Mouse (Mus musculus) liver, embryonic 16.5 days (tissue): ENCODE results near the gene Kmt2e. TPM values are rescaled to one million over a fixed set of nuclear protein-coding genes. Genes with fewer than 3 reads are reported as not detected.
A peak's percentile ranks its signal among the peaks of the same experiment; 100 is the strongest.

ENCODE experiments used
- ATAC-seq: fragments of 200-750 bp; cut with Nextera tagmentation; 2 replicates; pipeline ENCODE4 v1.8.0; 2017; ENCODE audit warnings: low read depth, mild to moderate bottlenecking, moderate number of reproducible peaks, moderate library complexity
- H3K27ac ChIP-seq: fragments of 300-500 bp; sonication (generic); 2 replicates; pipeline ENCODE4 v1.5.1; 2014; ENCODE audit warnings: mild to moderate bottlenecking, low read length
- H3K27me3 ChIP-seq: fragments of 300-500 bp; sonication (generic); 2 replicates; pipeline ENCODE4 v1.6.1; 2014; ENCODE audit warnings: low read depth, low read length, mixed read lengths; ENCODE audit not compliant: control insufficient read depth, insufficient read depth
- H3K36me3 ChIP-seq: fragments of 300-500 bp; sonication (generic); 2 replicates; pipeline ENCODE4 v1.6.1; 2014; ENCODE audit warnings: mild to moderate bottlenecking; ENCODE audit not compliant: control insufficient read depth, insufficient read depth
- H3K4me1 ChIP-seq: fragments of 300-500 bp; sonication (generic); 2 replicates; pipeline ENCODE4 v1.6.1; 2014; ENCODE audit warnings: low read depth, low read length, mixed read lengths; ENCODE audit not compliant: control insufficient read depth
- H3K4me2 ChIP-seq: fragments of 300-500 bp; sonication (generic); 2 replicates; pipeline ENCODE4 v1.6.1; 2014; ENCODE audit warnings: low read depth, low read length, mixed read lengths
- H3K4me3 ChIP-seq: fragments of 300-500 bp; sonication (generic); 2 replicates; pipeline ENCODE4 v1.5.1; 2014; ENCODE audit warnings: low read depth, mild to moderate bottlenecking, low read length
- H3K9ac ChIP-seq: fragments of 300-500 bp; sonication (generic); 2 replicates; pipeline ENCODE4 v1.6.1; 2014; ENCODE audit warnings: low read depth, low read length
- H3K9me3 ChIP-seq: fragments of 300-500 bp; sonication (generic); replicated peaks from 2 replicates; pipeline ENCODE4 v1.6.1; 2016; ENCODE audit warnings: low read length; ENCODE audit not compliant: control insufficient read depth
- WGBS: fragments of 180-500 bp; shearing (Covaris S2); extraction: QIAGEN DNeasy Blood & Tissue Kit; methylation state at CpG from one replicate; pipeline ENCODE4 v1.1.7; 2014; ENCODE audit not compliant: insufficient replicate concordance; 5-methylcytosine and 5-hydroxymethylcytosine counted together
- polyA plus RNA-seq: library from polyadenylated mRNA; unstranded; fragments of >200 nt; fragmentation: Nextera tagmentation; extraction: Ambion mirVana; gene quantifications from 2 replicates; pipeline ENCODE4 v1.2.1, GENCODE M21; 2015

The Kmt2e gene
- polyA plus RNA-seq, 1 experiment from 2014 or later = 35.2 TPM

DNA sequence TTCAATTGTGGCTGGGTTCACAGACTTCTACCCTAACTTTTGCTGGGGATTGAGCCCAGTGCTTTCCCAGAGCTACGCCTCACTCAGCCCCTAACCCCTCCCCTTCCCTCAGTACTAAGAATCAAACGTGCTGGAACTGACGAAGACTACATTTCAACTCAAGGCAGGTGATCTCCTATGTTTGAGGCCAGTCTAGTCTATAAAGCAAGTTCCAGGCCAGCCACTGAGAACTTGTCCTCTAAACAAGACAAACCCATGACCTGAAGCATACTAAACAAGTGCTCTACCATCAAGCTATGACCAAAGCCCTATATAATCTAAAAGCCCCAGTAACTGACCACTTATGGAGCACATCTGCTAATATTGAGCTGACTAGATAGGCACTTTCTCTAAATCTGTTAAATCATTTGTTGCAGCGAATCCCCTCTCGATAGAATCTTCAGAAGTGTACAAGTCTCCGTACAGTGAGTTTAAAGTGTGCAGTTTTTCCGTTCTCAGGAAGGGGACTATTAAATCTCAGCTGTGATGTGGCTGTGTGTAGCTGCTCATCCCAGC is 14.5 kb upstream of the Kmt2e start:
- Histone ChIP-seq H3K4me3 (0 out of 2 replicates have a peak overlapping the region, but pooled peaks have one; percentile 82), H3K36me3 (peaks cover 15% of the 10 kb centered on the region), H3K27me3 (no peaks in the 10 kb centered on the region), H3K9ac (no peak overlapping the region; the same call in 1 of the 2 replicates), H3K27ac (peak overlapping the region; percentile 92), H3K4me2 (peak overlapping the region; percentile 89), H3K4me1 (peaks cover 46% of the 10 kb centered on the region), H3K9me3 (no peaks in the 10 kb centered on the region)
- ATAC-seq = no peak
- 50% methylated on average over 7 of the region's 7 CpGs for WGBS

DNA sequence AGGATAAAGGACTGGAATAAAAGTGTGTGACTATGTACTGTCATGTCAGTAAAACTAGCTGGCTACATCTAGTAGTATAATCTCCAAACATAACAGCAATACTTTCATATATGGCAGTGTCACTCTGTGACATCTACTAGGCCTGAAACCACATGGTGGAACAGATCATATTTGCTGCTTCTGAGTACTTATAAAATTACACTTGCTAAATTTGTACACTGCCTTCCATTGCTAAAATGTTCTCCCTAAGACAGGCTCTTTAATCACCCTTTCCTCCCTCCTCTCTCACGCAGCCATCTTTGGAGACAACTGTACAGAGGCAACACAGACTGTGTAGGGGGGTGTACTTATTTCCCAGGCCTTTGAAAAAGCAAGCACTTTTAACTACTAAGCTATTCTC is 13.8 kb upstream of the Kmt2e start:
- Histone ChIP-seq H3K9ac (no peak overlapping the region), H3K4me3 (no peak overlapping the region), H3K4me2 (no peak overlapping the region), H3K27ac (no peak overlapping the region), H3K9me3 (no peaks in the 10 kb centered on the region), H3K27me3 (no peaks in the 10 kb centered on the region), H3K4me1 (peaks cover 42% of the 10 kb centered on the region), H3K36me3 (peaks cover 17% of the 10 kb centered on the region)
- no peak for ATAC-seq
- WGBS = 52% methylated on average over 1 of the region's 1 CpGs

DNA sequence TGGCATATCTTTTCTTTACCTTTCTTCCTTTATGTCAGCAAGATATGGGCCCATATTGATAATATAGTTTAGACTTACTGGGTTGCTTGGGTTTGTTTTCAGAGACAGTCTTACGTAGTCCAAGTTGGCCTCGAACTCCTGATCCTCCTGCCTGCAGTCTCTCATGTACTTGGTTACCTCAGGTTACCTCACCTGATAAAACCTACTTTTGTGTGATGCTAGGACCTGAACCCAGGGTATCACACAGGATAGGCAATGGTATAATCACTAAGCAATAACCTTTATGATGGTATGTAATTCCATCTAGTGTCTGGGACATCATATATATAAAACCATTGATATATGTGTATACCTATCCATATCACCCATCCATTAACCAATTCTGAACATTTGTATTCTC is 12.8 kb upstream of the Kmt2e start:
- H3K4me3 ChIP-seq = no peak overlapping the region
- no peaks in the 10 kb centered on the region for H3K27me3 ChIP-seq
- no peak overlapping the region for H3K27ac ChIP-seq
- no peak overlapping the region for H3K9ac ChIP-seq
- peaks cover 40% of the 10 kb centered on the region for H3K4me1 ChIP-seq
- no peak overlapping the region for H3K4me2 ChIP-seq
- ATAC-seq = no peak
- WGBS = 86% methylated on average over 2 of the region's 2 CpGs
- no peaks in the 10 kb centered on the region for H3K9me3 ChIP-seq
- peaks cover 24% of the 10 kb centered on the region for H3K36me3 ChIP-seq

DNA sequence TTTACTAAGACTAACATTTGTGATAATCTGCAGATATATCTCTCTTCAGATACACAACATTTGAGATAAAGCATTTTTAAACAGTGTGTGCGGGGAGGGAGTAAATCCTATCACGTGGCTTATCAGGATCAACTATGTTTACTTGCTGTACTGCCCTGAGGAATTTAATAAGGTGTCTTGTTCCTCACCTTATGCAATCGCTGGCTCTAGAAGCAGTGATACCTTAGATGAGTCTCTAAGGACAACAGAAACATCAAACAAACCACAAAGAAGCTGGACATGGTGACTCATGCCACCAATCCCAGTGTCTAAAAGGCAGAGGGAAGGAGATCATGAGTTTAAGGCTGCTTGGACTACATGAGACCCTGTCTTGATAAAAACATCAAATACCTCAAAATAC is 11.2 kb upstream of the Kmt2e start:
- WGBS = 64% methylated on average over 3 of the region's 3 CpGs
- Histone ChIP-seq H3K4me3 (no peak overlapping the region), H3K27ac (no peak overlapping the region), H3K9ac (no peak overlapping the region), H3K9me3 (no peaks in the 10 kb centered on the region), H3K27me3 (no peaks in the 10 kb centered on the region), H3K36me3 (peaks cover 21% of the 10 kb centered on the region), H3K4me2 (no peak overlapping the region), H3K4me1 (peaks cover 37% of the 10 kb centered on the region)
- no peak for ATAC-seq

DNA sequence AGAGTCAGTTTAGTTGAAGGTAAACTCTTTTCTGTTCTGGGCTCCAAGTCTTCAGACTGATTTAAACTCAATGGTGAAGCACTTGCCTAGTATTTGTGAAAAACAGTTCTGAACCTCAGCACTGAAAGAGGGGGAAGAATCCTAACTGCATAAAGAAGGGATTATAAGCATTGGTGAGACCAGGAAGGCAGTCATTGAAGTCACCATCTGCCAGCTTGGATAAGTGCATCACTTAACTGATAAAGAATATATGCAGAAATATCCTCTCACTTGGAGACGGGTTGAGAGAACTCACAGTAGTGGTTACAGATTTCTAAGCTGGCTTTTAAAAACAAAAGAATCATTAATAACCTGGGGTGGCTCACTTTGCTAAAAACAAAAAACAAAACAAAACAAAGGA is 6.7 kb upstream of the Kmt2e start:
- no peak for ATAC-seq

DNA sequence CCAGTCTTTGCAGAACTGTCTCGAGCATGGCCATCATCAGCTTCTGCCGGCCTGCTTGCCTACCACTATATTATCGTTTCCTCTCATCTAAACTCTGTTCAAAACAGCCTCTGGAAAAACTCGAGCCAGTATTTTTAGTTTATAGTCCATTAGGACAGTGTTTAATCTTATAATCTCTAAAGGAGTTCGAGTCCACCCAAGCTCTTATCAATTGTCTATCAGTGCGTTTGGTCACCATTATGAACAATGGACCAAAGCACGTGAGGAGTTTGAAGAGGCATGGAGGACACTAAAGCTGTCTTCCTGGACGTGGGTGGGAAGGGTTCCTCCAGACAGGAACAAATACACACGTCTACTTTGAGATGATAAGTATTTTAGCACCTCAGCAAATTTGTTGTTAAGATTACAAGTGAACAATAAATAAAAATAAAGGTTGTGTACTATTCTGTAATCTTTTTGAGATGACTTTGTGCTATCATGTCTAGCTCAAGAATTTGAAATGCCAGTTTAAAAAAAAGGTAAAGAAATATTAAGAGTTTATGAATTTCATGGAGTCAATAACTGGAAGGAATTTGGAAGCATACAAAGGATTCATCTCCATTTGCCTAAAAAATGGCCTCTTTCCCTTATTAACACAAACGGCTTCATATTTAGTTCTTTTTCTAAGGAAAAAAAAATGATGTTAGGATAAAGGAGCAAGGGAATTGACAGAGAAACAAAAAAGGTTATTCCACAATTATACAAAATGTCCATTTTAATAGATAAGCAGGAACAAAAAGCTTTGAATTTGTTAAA is 3.0 kb upstream of the Kmt2e start:
- H3K4me2 ChIP-seq = peak overlapping the region; percentile 84
- H3K4me1 ChIP-seq = peaks cover 29% of the 10 kb centered on the region
- no peak for ATAC-seq
- peak overlapping the region; percentile 65 for H3K4me3 ChIP-seq
- 0 out of 2 replicates have a peak, but pooled peaks cover 3% of the 10 kb centered on the region for H3K36me3 ChIP-seq
- H3K27me3 ChIP-seq = no peaks in the 10 kb centered on the region
- no peaks in the 10 kb centered on the region for H3K9me3 ChIP-seq
- peak overlapping the region; percentile 69 for H3K9ac ChIP-seq
- H3K27ac ChIP-seq = peak overlapping the region; percentile 78
- WGBS = 4% methylated on average over 10 of the region's 10 CpGs

More for the DNA sequence above, 6.7 kb upstream of the Kmt2e start:
- WGBS = 27% methylated on average over 1 of the region's 1 CpGs
- no peak overlapping the region for H3K27ac ChIP-seq
- no peaks in the 10 kb centered on the region for H3K9me3 ChIP-seq
- H3K9ac ChIP-seq = no peak overlapping the region
- H3K4me1 ChIP-seq = peaks cover 35% of the 10 kb centered on the region
- no peak overlapping the region for H3K4me3 ChIP-seq
- H3K36me3 ChIP-seq = peaks cover 19% of the 10 kb centered on the region
- no peaks in the 10 kb centered on the region for H3K27me3 ChIP-seq
- no peak overlapping the region for H3K4me2 ChIP-seq

DNA sequence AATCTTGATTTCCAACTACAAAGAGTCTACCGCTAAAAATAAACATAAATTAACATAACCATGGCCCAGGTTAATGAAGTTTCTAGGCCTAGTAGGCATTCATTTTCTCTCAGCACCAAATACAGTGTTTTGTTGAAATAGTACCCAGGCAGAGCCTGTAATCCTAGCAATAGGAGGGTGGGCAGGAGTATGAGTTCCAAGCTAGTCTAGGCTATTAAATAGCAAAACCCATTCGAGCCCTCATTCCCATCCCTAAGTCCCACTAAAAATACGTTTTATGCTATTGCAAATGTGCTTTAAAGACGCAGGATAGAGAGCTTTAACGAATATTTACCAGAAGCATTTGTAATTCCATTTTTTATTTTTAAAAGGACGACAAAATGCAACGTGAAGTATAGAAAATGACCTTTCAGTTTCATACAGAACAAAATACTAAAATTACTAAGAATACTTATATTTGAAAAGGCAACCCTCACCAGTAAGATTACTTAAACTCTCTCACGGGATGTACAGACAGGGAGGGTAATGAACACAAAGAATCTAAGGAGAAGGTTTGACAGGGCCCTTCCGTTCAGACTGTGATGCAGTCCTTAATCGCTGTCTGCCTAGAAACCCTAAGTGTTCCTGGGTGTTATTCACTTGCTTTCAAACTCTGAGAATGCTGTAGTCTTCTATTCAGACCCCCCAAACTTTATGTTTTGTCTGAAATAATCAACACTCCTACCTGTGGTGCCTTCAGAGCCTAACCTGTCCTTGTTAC is 2.1 kb upstream of the Kmt2e start:
- Histone ChIP-seq H3K4me3 (peak overlapping the region; percentile 100), H3K4me2 (peak overlapping the region; percentile 84), H3K9me3 (no peaks in the 10 kb centered on the region), H3K9ac (peak overlapping the region; percentile 97), H3K27me3 (no peaks in the 10 kb centered on the region), H3K36me3 (no peaks in the 10 kb centered on the region), H3K4me1 (peaks cover 26% of the 10 kb centered on the region), H3K27ac (peak overlapping the region; percentile 100)
- no peak for ATAC-seq
- WGBS = 1% methylated on average over 10 of the region's 10 CpGs

DNA sequence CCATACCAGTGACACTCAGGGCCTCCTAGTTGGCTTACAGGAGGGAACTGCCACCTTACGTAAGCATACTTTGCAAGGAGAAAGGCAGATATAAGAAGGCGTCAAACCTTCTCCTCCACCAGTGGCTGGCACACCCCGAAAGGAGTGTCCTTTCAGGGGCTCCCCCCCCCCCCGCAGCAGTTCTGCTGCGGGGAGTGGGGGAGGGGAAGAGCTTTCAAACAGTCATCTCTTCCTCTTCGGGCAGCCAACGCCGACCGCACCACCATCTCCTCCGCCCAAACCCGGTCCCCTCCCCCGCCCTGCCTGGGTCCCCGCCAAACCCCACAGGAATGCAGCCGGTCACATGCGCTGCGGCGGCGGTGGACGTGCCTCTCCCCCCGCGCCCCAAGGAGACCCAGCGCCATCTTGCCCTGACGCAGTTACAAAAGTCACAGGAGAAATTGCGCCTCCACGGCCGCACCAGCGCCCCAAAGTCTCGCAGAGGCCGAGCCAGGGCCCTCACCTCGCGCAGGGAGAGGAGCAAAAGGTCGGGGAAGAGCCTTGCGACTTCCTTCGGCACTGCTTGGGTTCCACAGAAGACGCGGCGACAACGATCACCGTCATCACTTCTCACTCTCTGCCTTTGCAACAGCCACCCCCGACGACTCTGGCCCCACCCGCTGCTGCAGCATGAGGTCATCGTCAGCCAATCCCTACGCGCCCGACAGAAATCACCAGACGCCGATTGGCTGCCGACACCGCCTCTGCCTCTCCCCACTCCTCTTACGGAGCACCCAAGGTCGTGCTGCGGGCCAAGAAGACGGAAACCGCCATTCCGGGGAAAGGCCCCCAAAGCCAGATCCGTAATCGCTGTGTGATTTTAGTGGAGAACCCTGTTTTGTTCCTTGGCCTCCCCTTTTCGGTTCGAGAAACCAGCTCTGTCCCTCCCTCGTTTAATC is 1.3 kb upstream of the Kmt2e start:
- Histone ChIP-seq H3K4me3 (peak overlapping the region; percentile 100), H3K27ac (peak overlapping the region; percentile 100), H3K9me3 (no peaks in the 10 kb centered on the region), H3K9ac (peak overlapping the region; percentile 97), H3K4me1 (peaks cover 20% of the 10 kb centered on the region), H3K27me3 (no peaks in the 10 kb centered on the region), H3K36me3 (no peaks in the 10 kb centered on the region), H3K4me2 (peak overlapping the region; percentile 93)
- peak; percentile 86 for ATAC-seq
- WGBS = under 1% methylated on average over 61 of the region's 61 CpGs
